Mouse (Mus musculus): ENCODE results near the gene Gm43951. TPM values are rescaled to one million over a fixed set of nuclear protein-coding genes. Genes with fewer than 3 reads are reported as not detected.

Gene Gm43951
- polyA plus RNA-seq, 1 experiment, result 0.11 TPM

DNA sequence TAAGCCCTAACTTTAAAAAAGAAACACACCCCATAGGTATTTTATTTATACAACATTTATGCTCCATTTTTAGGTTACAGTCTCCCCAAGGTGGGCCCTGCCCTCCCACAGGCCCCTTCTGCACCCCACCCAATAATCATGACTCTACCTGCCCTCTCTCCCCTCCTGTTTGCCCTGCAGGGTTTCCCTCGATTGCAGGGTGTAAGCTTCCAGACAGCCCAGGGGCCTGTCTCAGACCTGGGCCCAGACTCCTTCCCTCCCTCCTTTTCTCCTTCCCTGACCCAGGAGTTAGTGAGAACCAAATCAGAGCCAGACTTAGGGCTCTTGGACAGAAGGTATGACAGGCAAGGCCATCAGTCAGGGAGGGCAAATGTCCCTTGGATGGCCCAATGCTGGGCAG lies 26.4 kb upstream of the Gm43951 start:
- no peaks in the 10 kb centered on the region for H3K4me1 ChIP-seq (ENCODE audit: control insufficient read depth, insufficient read depth, insufficient read length)
- no peak overlapping the region for H3K27ac ChIP-seq (ENCODE audit: insufficient read depth, low read length)
- no peak for DNase-seq (ENCODE audit: low read depth in 1 of 2, low spot score in 2 of 2)
- WGBS, result 65% methylated on average over 1 of the region's 1 CpGs
- H3K27me3 ChIP-seq (ENCODE audit: control insufficient read depth, insufficient read depth, low read length), result no peaks in the 10 kb centered on the region
- no peak for TF ChIP-seq CTCF (IDR thresholded peaks at IDR 0.05; ENCODE audit: extremely low read depth, insufficient read depth, insufficient read length, insufficient replicate concordance)
- no peak for TF ChIP-seq POLR2A (IDR thresholded peaks at IDR 0.05; ENCODE audit: low read depth, low read length)
- H3K4me3 ChIP-seq (ENCODE audit: extremely low read depth, insufficient read depth, insufficient read length), result no peak overlapping the region
- H3K36me3 ChIP-seq (ENCODE audit: control insufficient read depth, insufficient read depth, low read length), result no peaks in the 10 kb centered on the region

DNA sequence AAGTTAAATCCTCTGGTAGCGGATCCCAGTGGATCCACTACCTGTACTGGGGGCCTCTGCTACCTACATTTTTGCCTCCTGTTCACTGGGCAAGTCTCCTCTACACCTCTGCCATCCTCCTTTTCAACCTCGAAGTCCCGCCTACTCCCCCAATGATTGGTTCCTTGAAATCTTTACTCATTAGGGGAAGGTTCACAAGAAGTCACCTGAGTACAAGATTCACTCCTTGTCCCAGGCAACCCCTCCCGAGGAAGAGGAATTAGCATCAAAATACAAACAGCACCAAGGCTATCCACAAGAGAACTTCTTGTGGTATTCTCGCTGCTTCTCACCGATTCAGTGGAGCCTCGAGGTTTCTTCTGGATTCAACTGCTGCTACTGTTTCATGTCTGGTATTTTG lies 25.4 kb upstream of the Gm43951 start:
- no peak for TF ChIP-seq CTCF (IDR thresholded peaks at IDR 0.05; ENCODE audit: extremely low read depth, insufficient read depth, insufficient read length, insufficient replicate concordance)
- no peak for TF ChIP-seq POLR2A (IDR thresholded peaks at IDR 0.05; ENCODE audit: low read depth, low read length)
- WGBS, result 84% methylated on average over 7 of the region's 7 CpGs
- Histone ChIP-seq H3K27ac (ENCODE audit: insufficient read depth, low read length) (no peak overlapping the region), H3K27me3 (ENCODE audit: control insufficient read depth, insufficient read depth, low read length) (no peaks in the 10 kb centered on the region), H3K4me1 (ENCODE audit: control insufficient read depth, insufficient read depth, insufficient read length) (no peaks in the 10 kb centered on the region), H3K36me3 (ENCODE audit: control insufficient read depth, insufficient read depth, low read length) (no peaks in the 10 kb centered on the region), H3K4me3 (ENCODE audit: extremely low read depth, insufficient read depth, insufficient read length) (no peak overlapping the region)
- DNase-seq (ENCODE audit: low read depth in 1 of 2, low spot score in 2 of 2), result no peak

DNA sequence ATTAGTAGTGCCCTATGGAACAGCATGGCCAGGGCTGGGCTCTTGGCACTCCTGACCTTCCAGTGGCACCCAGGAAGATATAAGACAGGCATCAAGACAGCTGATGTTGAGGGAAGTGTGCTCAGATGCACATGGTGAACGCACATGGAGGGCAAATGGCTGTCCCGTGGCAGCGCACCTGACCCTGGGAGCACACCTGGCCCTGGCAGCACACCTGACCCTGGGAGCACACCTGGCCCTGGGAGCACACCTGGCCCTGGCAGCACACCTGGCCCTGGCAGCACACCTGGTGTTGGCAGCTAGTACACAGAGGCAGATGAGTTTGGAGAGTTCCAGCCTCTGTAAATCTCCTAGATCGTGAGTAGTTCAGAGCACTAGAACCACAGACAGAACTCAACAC lies 21.9 kb upstream of the Gm43951 start:
- WGBS, result 83% methylated on average over 4 of the region's 4 CpGs
- H3K36me3 ChIP-seq (ENCODE audit: control insufficient read depth, insufficient read depth, low read length), result no peaks in the 10 kb centered on the region
- DNase-seq (ENCODE audit: low read depth in 1 of 2, low spot score in 2 of 2), result no peak
- no peaks in the 10 kb centered on the region for H3K27me3 ChIP-seq (ENCODE audit: control insufficient read depth, insufficient read depth, low read length)
- H3K4me3 ChIP-seq (ENCODE audit: extremely low read depth, insufficient read depth, insufficient read length), result no peak overlapping the region
- no peaks in the 10 kb centered on the region for H3K4me1 ChIP-seq (ENCODE audit: control insufficient read depth, insufficient read depth, insufficient read length)
- TF ChIP-seq POLR2A (IDR thresholded peaks at IDR 0.05; ENCODE audit: low read depth, low read length) (no peak), CTCF (IDR thresholded peaks at IDR 0.05; ENCODE audit: extremely low read depth, insufficient read depth, insufficient read length, insufficient replicate concordance) (no peak)
- no peak overlapping the region for H3K27ac ChIP-seq (ENCODE audit: insufficient read depth, low read length)

DNA sequence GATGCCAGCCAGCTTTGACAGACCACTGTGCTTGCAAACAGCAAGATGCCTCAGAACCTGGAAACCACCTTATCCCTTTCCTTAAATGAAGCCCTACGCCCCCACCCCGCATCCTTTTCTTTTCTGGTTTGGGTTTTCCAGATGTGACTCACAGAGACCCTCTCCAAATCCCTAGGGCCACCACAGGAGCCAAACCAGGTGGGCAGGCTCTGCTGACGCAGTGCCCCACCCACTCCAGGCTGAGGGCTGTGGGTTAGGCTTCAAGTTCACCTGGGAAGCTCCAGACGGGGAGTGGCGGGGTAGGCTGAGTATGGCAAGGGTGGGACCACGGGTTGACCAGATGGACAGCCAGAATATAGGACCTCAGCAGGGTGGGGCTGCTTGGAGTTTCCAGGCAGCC lies 20.3 kb upstream of the Gm43951 start:
- Histone ChIP-seq H3K27me3 (ENCODE audit: control insufficient read depth, insufficient read depth, low read length) (no peaks in the 10 kb centered on the region), H3K27ac (ENCODE audit: insufficient read depth, low read length) (no peak overlapping the region), H3K4me3 (ENCODE audit: extremely low read depth, insufficient read depth, insufficient read length) (no peak overlapping the region), H3K36me3 (ENCODE audit: control insufficient read depth, insufficient read depth, low read length) (no peaks in the 10 kb centered on the region), H3K4me1 (ENCODE audit: control insufficient read depth, insufficient read depth, insufficient read length) (no peaks in the 10 kb centered on the region)
- WGBS, result 76% methylated on average over 6 of the region's 6 CpGs
- no peak for TF ChIP-seq POLR2A (IDR thresholded peaks at IDR 0.05; ENCODE audit: low read depth, low read length)
- TF ChIP-seq CTCF (IDR thresholded peaks at IDR 0.05; ENCODE audit: extremely low read depth, insufficient read depth, insufficient read length, insufficient replicate concordance), result no peak
- no peak for DNase-seq (ENCODE audit: low read depth in 1 of 2, low spot score in 2 of 2)

DNA sequence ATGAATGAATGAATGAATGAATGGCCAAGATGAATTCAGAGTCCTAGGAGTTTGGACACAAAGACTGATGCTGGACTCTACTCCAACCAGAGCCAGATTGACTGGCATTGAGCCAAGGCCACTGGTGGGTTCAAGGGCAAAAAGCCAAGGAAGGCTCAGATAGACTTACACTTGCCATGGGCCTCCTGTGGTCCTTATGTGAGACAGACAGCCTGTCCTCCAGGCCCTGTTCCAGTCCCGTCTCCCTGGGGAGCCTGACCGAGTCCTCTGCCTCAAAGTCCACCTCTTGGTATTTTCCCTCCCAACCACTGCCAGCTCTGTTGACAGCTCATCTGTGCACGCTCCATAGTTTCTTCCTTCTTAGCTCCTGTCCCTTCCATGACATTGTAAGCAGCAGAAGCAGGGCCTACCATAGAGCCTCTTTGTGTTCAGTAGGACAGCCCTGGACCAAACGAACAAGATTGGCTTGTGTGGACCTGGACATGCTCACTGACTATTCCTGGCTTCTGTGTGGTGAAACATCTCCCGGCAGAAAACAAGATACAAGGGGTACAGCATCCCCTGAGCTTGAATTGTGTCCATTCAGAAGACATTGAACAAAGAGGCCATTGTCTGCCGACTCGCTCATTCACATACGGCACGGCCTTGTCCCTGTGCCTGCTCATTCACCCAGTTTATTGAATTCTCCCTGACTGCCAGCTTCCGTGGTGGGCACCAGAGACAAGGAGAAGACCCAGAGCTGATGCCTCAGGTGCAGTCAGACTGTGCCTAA lies 19.6 kb upstream of the Gm43951 start:
- 87% methylated on average over 10 of the region's 10 CpGs for WGBS

DNA sequence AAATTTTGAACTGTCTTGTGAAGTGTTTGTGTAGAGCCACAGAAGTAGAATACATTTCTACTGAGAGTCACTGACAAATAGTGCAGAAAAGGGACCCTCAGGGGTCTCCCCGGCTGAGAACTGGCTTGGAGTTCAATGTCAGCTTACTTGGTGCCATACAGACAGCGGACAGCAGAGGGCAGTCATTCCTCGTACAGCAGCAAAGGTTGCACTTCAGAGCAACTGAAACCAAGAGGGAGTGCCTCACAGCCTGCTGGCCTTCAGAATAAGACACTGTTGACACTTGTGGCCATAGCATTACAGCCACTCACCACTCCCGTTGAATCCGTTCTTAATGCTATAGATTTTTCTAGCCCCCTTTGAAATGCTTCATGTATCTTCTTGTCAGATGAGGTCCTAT lies 18.2 kb upstream of the Gm43951 start:
- peak; percentile 39 to 71 for DNase-seq (ENCODE audit: low read depth in 1 of 2, low spot score in 2 of 2)
- Histone ChIP-seq H3K27me3 (ENCODE audit: control insufficient read depth, insufficient read depth, low read length) (no peaks in the 10 kb centered on the region), H3K27ac (ENCODE audit: insufficient read depth, low read length) (no peak overlapping the region), H3K36me3 (ENCODE audit: control insufficient read depth, insufficient read depth, low read length) (no peaks in the 10 kb centered on the region), H3K4me3 (ENCODE audit: extremely low read depth, insufficient read depth, insufficient read length) (no peak overlapping the region), H3K4me1 (ENCODE audit: control insufficient read depth, insufficient read depth, insufficient read length) (no peaks in the 10 kb centered on the region)
- TF ChIP-seq POLR2A (IDR thresholded peaks at IDR 0.05; ENCODE audit: low read depth, low read length), result no peak
- peak; percentile 81; the same call in 1 of the 2 replicates for TF ChIP-seq CTCF (IDR thresholded peaks at IDR 0.05; ENCODE audit: extremely low read depth, insufficient read depth, insufficient read length, insufficient replicate concordance)
- WGBS, result 7% methylated on average over 5 of the region's 5 CpGs

More for the DNA sequence above, 19.6 kb upstream of the Gm43951 start:
- no peaks in the 10 kb centered on the region for H3K27me3 ChIP-seq (ENCODE audit: control insufficient read depth, insufficient read depth, low read length)
- no peaks in the 10 kb centered on the region for H3K36me3 ChIP-seq (ENCODE audit: control insufficient read depth, insufficient read depth, low read length)
- H3K4me1 ChIP-seq (ENCODE audit: control insufficient read depth, insufficient read depth, insufficient read length), result no peaks in the 10 kb centered on the region
- DNase-seq (ENCODE audit: low read depth in 1 of 2, low spot score in 2 of 2), result no peak
- H3K4me3 ChIP-seq (ENCODE audit: extremely low read depth, insufficient read depth, insufficient read length), result no peak overlapping the region
- H3K27ac ChIP-seq (ENCODE audit: insufficient read depth, low read length), result no peak overlapping the region
- TF ChIP-seq CTCF (IDR thresholded peaks at IDR 0.05; ENCODE audit: extremely low read depth, insufficient read depth, insufficient read length, insufficient replicate concordance), result no peak
- TF ChIP-seq POLR2A (IDR thresholded peaks at IDR 0.05; ENCODE audit: low read depth, low read length), result no peak

DNA sequence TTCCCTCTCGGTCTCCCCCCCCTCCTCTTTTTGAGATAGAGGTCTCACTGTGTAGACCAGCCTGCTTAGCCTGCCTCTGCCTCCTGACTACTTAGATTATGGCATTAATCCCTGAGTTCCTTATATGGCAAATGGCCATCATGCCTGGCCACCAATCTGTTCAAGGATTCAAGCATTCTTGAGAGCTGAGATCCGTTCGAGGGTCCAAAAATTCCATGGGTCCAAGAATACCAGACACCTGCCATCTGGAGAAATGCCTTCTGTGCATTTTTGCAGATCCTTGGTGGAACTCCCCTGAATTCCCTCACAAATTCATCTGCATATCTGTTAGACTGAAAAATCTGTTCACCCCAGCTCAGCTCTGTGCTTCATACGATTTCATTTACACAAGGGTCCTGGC lies 16.8 kb upstream of the Gm43951 start:
- Histone ChIP-seq H3K36me3 (ENCODE audit: control insufficient read depth, insufficient read depth, low read length) (no peaks in the 10 kb centered on the region), H3K4me1 (ENCODE audit: control insufficient read depth, insufficient read depth, insufficient read length) (no peaks in the 10 kb centered on the region), H3K27ac (ENCODE audit: insufficient read depth, low read length) (no peak overlapping the region), H3K4me3 (ENCODE audit: extremely low read depth, insufficient read depth, insufficient read length) (no peak overlapping the region), H3K27me3 (ENCODE audit: control insufficient read depth, insufficient read depth, low read length) (no peaks in the 10 kb centered on the region)
- DNase-seq (ENCODE audit: low read depth in 1 of 2, low spot score in 2 of 2), result no peak
- TF ChIP-seq POLR2A (IDR thresholded peaks at IDR 0.05; ENCODE audit: low read depth, low read length) (no peak), CTCF (IDR thresholded peaks at IDR 0.05; ENCODE audit: extremely low read depth, insufficient read depth, insufficient read length, insufficient replicate concordance) (no peak)
- WGBS, result 86% methylated on average over 4 of the region's 4 CpGs
